Mouse (Mus musculus) erythroblast, embryonic 14.5 days (primary cell): ENCODE measurements around the gene Cpb2. TPM values are rescaled to one million over a fixed set of nuclear protein-coding genes. Genes with fewer than 3 reads are reported as not detected.
A peak's percentile ranks its signal among the peaks of the same experiment; 100 is the strongest.

Source experiments
- H3K27me3 ChIP-seq: 2 replicates; pipeline ENCODE4 v1.6.1; 2012; ENCODE audit warnings: inconsistent platforms; ENCODE audit not compliant: control insufficient read depth
- H3K36me3 ChIP-seq: 2 replicates; pipeline ENCODE4 v1.6.1; 2012; ENCODE audit warnings: mild to moderate bottlenecking, inconsistent platforms; ENCODE audit not compliant: control insufficient read depth
- H3K4me1 ChIP-seq: 2 replicates; pipeline ENCODE4 v1.6.1; 2012; ENCODE audit warnings: inconsistent platforms; ENCODE audit not compliant: control insufficient read depth
- H3K4me3 ChIP-seq: replicated peaks from 2 replicates; pipeline ENCODE3; 2012; ENCODE audit warnings: moderate library complexity, mild to moderate bottlenecking, inconsistent platforms
- H3K9me3 ChIP-seq: 2 replicates; pipeline ENCODE4 v1.6.1; 2012; ENCODE audit warnings: low read length, inconsistent platforms, mixed read lengths; ENCODE audit not compliant: control insufficient read depth
- GATA1 ChIP-seq: IDR thresholded peaks from 2 replicates; pipeline ENCODE4 v1.6.1; 2012; ENCODE audit warnings: low read length, inconsistent platforms, mixed read lengths
- TAL1 ChIP-seq: IDR thresholded peaks from 3 replicates; pipeline ENCODE4 v1.6.1; 2012; ENCODE audit warnings: low read length, inconsistent platforms, mixed read lengths
- polyA plus RNA-seq: library from polyadenylated mRNA; stranded (reverse); fragments of >175 nt; gene quantifications from 2 replicates; pipeline ENCODE4 v1.2.3, GENCODE M21; 2012

Cpb2 gene
- polyA plus RNA-seq, 1 experiment: not detected

GRCm38 (mm10) chr14:75237096-75237495, 5.0 kb upstream of the Cpb2 start:
- Histone ChIP-seq H3K4me3 (no peak overlapping the region), H3K27me3 (no peaks in the 10 kb centered on the region), H3K9me3 (no peaks in the 10 kb centered on the region), H3K36me3 (no peaks in the 10 kb centered on the region), H3K4me1 (peaks cover 5% of the 10 kb centered on the region)
- TF ChIP-seq TAL1 (no peak), GATA1 (no peak)

DNA sequence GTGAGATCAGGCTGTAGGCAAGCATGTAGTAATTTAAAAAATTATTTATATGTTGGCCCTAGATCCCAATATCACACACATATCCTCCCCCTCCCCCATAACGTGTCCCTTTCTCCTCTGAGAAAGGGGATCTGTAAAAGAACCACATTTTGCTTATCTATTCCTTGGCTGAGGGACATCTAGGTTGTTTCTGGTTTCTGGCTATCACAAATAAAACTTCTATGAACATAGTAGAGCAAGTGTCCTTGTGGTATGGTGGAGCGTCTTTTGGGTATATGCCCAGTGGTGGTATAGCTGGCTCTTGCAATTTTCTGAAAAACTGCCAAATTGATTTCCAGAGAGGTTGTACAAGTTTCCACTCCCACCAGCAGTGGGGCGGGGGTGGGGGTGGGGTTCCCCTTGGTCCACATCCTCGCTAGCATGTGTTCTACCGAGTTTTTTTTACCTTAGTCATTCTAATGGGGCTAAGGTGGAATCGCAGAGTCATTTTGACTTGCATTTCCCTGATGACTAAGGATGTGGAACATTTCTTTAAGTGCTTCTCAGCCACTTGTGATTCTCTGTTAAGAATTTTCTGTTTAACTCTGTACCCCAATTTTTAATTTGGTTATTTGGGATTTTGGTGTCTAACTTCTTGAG, 3.9 kb upstream of the Cpb2 start:
- H3K9me3 ChIP-seq: no peaks in the 10 kb centered on the region
- H3K36me3 ChIP-seq: no peaks in the 10 kb centered on the region
- peaks cover 5% of the 10 kb centered on the region for H3K4me1 ChIP-seq
- H3K27me3 ChIP-seq: no peaks in the 10 kb centered on the region
- no peak for TF ChIP-seq GATA1
- no peak for TF ChIP-seq TAL1
- H3K4me3 ChIP-seq: no peak overlapping the region

- Histone ChIP-seq H3K4me1 (no peaks in the 10 kb centered on the region), H3K27me3 (no peaks in the 10 kb centered on the region), H3K36me3 (no peaks in the 10 kb centered on the region; the same call in 1 of the 2 replicates), H3K4me3 (no peak overlapping the region), H3K9me3 (no peaks in the 10 kb centered on the region)
- TF ChIP-seq TAL1 (no peak), GATA1 (no peak)
These were observed 4.2 kb downstream of the Cpb2 start for GRCm38 (mm10) chr14:75246024-75247000.

DNA sequence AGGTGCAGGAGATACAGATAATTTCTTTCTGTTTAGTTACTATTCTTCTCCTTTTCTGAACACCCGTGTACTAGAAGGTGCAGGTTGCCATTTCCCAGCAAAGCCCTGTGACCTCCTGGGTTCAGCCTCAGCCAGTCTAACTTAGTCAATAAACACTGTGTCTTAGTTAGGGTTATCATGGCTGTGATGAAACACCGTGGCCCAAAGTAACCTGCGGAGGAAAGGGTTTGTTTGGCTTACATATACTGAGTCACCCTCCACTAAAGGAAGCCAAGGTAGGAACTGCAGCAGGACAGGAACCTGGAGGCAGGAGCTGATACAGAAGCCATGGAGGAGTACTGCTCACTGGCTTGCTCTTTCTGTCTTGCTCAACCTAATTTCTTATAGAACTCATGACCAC, 8.3 kb downstream of the Cpb2 start:
- Histone ChIP-seq H3K4me3 (no peak overlapping the region), H3K27me3 (no peaks in the 10 kb centered on the region), H3K36me3 (no peaks in the 10 kb centered on the region; the same call in 1 of the 2 replicates), H3K9me3 (no peaks in the 10 kb centered on the region), H3K4me1 (no peaks in the 10 kb centered on the region)
- TF ChIP-seq TAL1 (no peak), GATA1 (no peak)

GRCm38 (mm10) chr14:75256521-75256920, 14.4 kb downstream of the Cpb2 start:
- TF ChIP-seq GATA1 (no peak), TAL1 (no peak)
- H3K9me3 ChIP-seq: no peaks in the 10 kb centered on the region
- H3K4me1 ChIP-seq: no peaks in the 10 kb centered on the region
- no peak overlapping the region for H3K4me3 ChIP-seq
- no peaks in the 10 kb centered on the region for H3K27me3 ChIP-seq
- H3K36me3 ChIP-seq: no peaks in the 10 kb centered on the region

- Histone ChIP-seq H3K36me3 (no peaks in the 10 kb centered on the region; the same call in 1 of the 2 replicates), H3K9me3 (no peaks in the 10 kb centered on the region), H3K4me3 (no peak overlapping the region), H3K4me1 (no peaks in the 10 kb centered on the region), H3K27me3 (peaks cover 3% of the 10 kb centered on the region)
- TF ChIP-seq GATA1: no peak
- no peak for TF ChIP-seq TAL1
These were observed 27.4 kb downstream of the Cpb2 start for GRCm38 (mm10) chr14:75269531-75269930.

DNA sequence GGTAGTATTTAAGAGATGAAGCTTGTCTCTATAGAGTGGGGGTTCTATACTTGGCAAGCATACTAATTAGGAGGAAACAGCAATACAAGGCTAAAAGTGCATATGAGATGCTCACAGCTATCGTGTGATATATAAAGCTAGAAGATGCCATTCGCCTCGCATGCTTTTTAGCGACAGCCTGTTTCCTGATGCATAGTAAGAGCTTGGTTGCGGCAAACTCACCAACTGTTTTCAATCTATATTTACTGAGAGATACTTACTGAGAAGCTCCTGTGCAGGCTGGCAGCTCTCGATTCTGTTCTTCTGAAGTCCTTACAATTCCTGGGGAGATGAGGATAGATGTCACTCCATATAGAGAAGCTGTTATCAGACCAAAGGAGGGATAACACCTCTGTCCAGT, 37.6 kb downstream of the Cpb2 start:
- Histone ChIP-seq H3K4me1 (peaks cover 8% of the 10 kb centered on the region), H3K27me3 (peaks cover 5% of the 10 kb centered on the region), H3K9me3 (no peaks in the 10 kb centered on the region), H3K36me3 (no peaks in the 10 kb centered on the region; the same call in 1 of the 2 replicates), H3K4me3 (no peak overlapping the region)
- TF ChIP-seq TAL1 (no peak), GATA1 (no peak)

GRCm38 (mm10) chr14:75280406-75280805, 38.3 kb downstream of the Cpb2 start:
- no peak for TF ChIP-seq GATA1
- no peak for TF ChIP-seq TAL1

GRCm38 (mm10) chr14:75283609-75284192, 41.6 kb downstream of the Cpb2 start:
- no peak for TF ChIP-seq GATA1
- TF ChIP-seq TAL1: no peak

More at GRCm38 (mm10) chr14:75280406-75280805, 38.3 kb downstream of the Cpb2 start:
- Histone ChIP-seq H3K4me1 (peaks cover 15% of the 10 kb centered on the region), H3K27me3 (peaks cover 5% of the 10 kb centered on the region), H3K36me3 (no peaks in the 10 kb centered on the region; the same call in 1 of the 2 replicates), H3K4me3 (no peak overlapping the region), H3K9me3 (no peaks in the 10 kb centered on the region)

More at GRCm38 (mm10) chr14:75283609-75284192, 41.6 kb downstream of the Cpb2 start:
- H3K4me3 ChIP-seq: peak overlapping the region; percentile 74
- no peaks in the 10 kb centered on the region for H3K9me3 ChIP-seq
- H3K4me1 ChIP-seq: peaks cover 29% of the 10 kb centered on the region
- H3K27me3 ChIP-seq: peaks cover 5% of the 10 kb centered on the region
- H3K36me3 ChIP-seq: no peaks in the 10 kb centered on the region
